Mouse (Mus musculus) limb, embryonic 10.5 days (tissue): ENCODE measurements at regions not wholly inside any gene's neighbourhood (a gene's known extent, or its start where the extent isn't known, plus 50 kb on each side); places are given as distances from the start of the nearest gene placed in this dataset.

Experiments
- DNase-seq: peaks from one replicate; pipeline ENCODE4 v3.0.0-alpha.2; 2017; ENCODE audit warnings: low spot score
- H3K27ac ChIP-seq: fragments of 300-500 bp; sonication (generic); 2 replicates; pipeline ENCODE4 v1.5.1; 2016; ENCODE audit warnings: mild to moderate bottlenecking
- H3K27me3 ChIP-seq: fragments of 300-500 bp; sonication (generic); 2 replicates; pipeline ENCODE4 v1.6.1; 2016; ENCODE audit warnings: low read depth, mild to moderate bottlenecking; ENCODE audit not compliant: poor library complexity, severe bottlenecking
- H3K36me3 ChIP-seq: fragments of 300-500 bp; sonication (generic); 2 replicates; pipeline ENCODE4 v1.6.1; 2016; ENCODE audit warnings: mild to moderate bottlenecking, moderate library complexity
- H3K4me1 ChIP-seq: fragments of 300-500 bp; sonication (generic); 2 replicates; pipeline ENCODE4 v1.6.1; 2016
- H3K4me3 ChIP-seq: fragments of 300-500 bp; sonication (generic); 2 replicates; pipeline ENCODE4 v1.5.1; 2016; ENCODE audit warnings: mild to moderate bottlenecking, moderate library complexity
- H3K9me3 ChIP-seq: fragments of 300-500 bp; sonication (generic); replicated peaks from 2 replicates; pipeline ENCODE4 v1.6.1; 2016; ENCODE audit warnings: mild to moderate bottlenecking
- WGBS: fragments of 180-500 bp; shearing (Covaris S2); methylation state at CpG from one replicate; pipeline ENCODE4 v1.1.7; 2016; 5-methylcytosine and 5-hydroxymethylcytosine counted together

GRCm38 (mm10) chr2:105454353-105454752 is 55.2 kb upstream of the Rcn1 start:
- WGBS: 70% methylated on average over 2 of the region's 2 CpGs
- Histone ChIP-seq H3K27ac (no peak overlapping the region), H3K9me3 (no peaks in the 10 kb centered on the region), H3K36me3 (no peaks in the 10 kb centered on the region), H3K4me1 (no peaks in the 10 kb centered on the region), H3K4me3 (no peak overlapping the region), H3K27me3 (no peaks in the 10 kb centered on the region)
- no peak for DNase-seq

GRCm38 (mm10) chr2:105454836-105455235 is 55.7 kb upstream of the Rcn1 start:
- Histone ChIP-seq H3K27me3 (no peaks in the 10 kb centered on the region), H3K27ac (no peak overlapping the region), H3K36me3 (no peaks in the 10 kb centered on the region), H3K4me1 (no peaks in the 10 kb centered on the region), H3K9me3 (no peaks in the 10 kb centered on the region), H3K4me3 (no peak overlapping the region)
- DNase-seq: no peak

- Histone ChIP-seq H3K4me1 (no peaks in the 10 kb centered on the region), H3K9me3 (no peaks in the 10 kb centered on the region), H3K4me3 (no peak overlapping the region), H3K27ac (no peak overlapping the region), H3K27me3 (no peaks in the 10 kb centered on the region), H3K36me3 (no peaks in the 10 kb centered on the region)
- no peak for DNase-seq
- WGBS: 91% methylated on average over 4 of the region's 4 CpGs
Observed at GRCm38 (mm10) chr2:105458643-105459042, 59.5 kb upstream of the Rcn1 start.

GRCm38 (mm10) chr2:105459512-105459911 is 60.4 kb upstream of the Rcn1 start:
- 85% methylated on average over 9 of the region's 9 CpGs for WGBS
- H3K27me3 ChIP-seq: no peaks in the 10 kb centered on the region
- H3K36me3 ChIP-seq: no peaks in the 10 kb centered on the region
- H3K4me1 ChIP-seq: no peaks in the 10 kb centered on the region
- H3K4me3 ChIP-seq: no peak overlapping the region
- no peaks in the 10 kb centered on the region for H3K9me3 ChIP-seq
- no peak for DNase-seq
- no peak overlapping the region for H3K27ac ChIP-seq

GRCm38 (mm10) chr2:105465630-105466029 is 66.5 kb upstream of the Rcn1 start:
- Histone ChIP-seq H3K9me3 (no peaks in the 10 kb centered on the region), H3K27ac (no peak overlapping the region), H3K36me3 (no peaks in the 10 kb centered on the region), H3K27me3 (no peaks in the 10 kb centered on the region), H3K4me1 (no peaks in the 10 kb centered on the region), H3K4me3 (no peak overlapping the region)
- DNase-seq: no peak
- WGBS: 86% methylated on average over 6 of the region's 6 CpGs

- no peak overlapping the region for H3K27ac ChIP-seq
- DNase-seq: peak; percentile 54
- H3K9me3 ChIP-seq: no peaks in the 10 kb centered on the region
- no peaks in the 10 kb centered on the region for H3K36me3 ChIP-seq
- no peaks in the 10 kb centered on the region for H3K4me1 ChIP-seq
- 44% methylated on average over 5 of the region's 5 CpGs for WGBS
- H3K27me3 ChIP-seq: no peaks in the 10 kb centered on the region
- no peak overlapping the region for H3K4me3 ChIP-seq
Observed at GRCm38 (mm10) chr2:105468930-105469329, 69.8 kb upstream of the Rcn1 start.

GRCm38 (mm10) chr2:105476028-105476677 is 77.0 kb upstream of the Rcn1 start:
- no peak for DNase-seq
- WGBS: 71% methylated on average over 7 of the region's 7 CpGs
- Histone ChIP-seq H3K27me3 (no peaks in the 10 kb centered on the region), H3K4me3 (no peak overlapping the region), H3K36me3 (no peaks in the 10 kb centered on the region), H3K4me1 (no peaks in the 10 kb centered on the region), H3K27ac (no peak overlapping the region), H3K9me3 (no peaks in the 10 kb centered on the region)

GRCm38 (mm10) chr2:105481990-105482592 is 83.0 kb upstream of the Rcn1 start:
- no peaks in the 10 kb centered on the region for H3K4me1 ChIP-seq
- H3K27me3 ChIP-seq: no peaks in the 10 kb centered on the region
- H3K4me3 ChIP-seq: no peak overlapping the region
- no peak for DNase-seq
- H3K36me3 ChIP-seq: no peaks in the 10 kb centered on the region
- 79% methylated on average over 11 of the region's 11 CpGs for WGBS
- H3K9me3 ChIP-seq: no peaks in the 10 kb centered on the region
- no peak overlapping the region for H3K27ac ChIP-seq

GRCm38 (mm10) chr2:105484496-105484895 is 85.4 kb upstream of the Rcn1 start:
- no peaks in the 10 kb centered on the region for H3K9me3 ChIP-seq
- no peak for DNase-seq
- 78% methylated on average over 3 of the region's 3 CpGs for WGBS

GRCm38 (mm10) chr2:105485286-105485685 is 86.2 kb upstream of the Rcn1 start:
- WGBS: 90% methylated on average over 8 of the region's 8 CpGs
- no peaks in the 10 kb centered on the region for H3K9me3 ChIP-seq

More at GRCm38 (mm10) chr2:105484496-105484895, 85.4 kb upstream of the Rcn1 start:
- Histone ChIP-seq H3K27me3 (no peaks in the 10 kb centered on the region), H3K4me1 (no peaks in the 10 kb centered on the region), H3K4me3 (no peak overlapping the region), H3K27ac (no peak overlapping the region), H3K36me3 (no peaks in the 10 kb centered on the region)

GRCm38 (mm10) chr2:105495796-105496195 is 96.7 kb upstream of the Rcn1 start:
- Histone ChIP-seq H3K4me3 (no peak overlapping the region), H3K27ac (no peak overlapping the region), H3K4me1 (no peaks in the 10 kb centered on the region), H3K9me3 (no peaks in the 10 kb centered on the region), H3K27me3 (no peaks in the 10 kb centered on the region), H3K36me3 (no peaks in the 10 kb centered on the region)
- WGBS: 84% methylated on average over 13 of the region's 13 CpGs
- DNase-seq: no peak

More at GRCm38 (mm10) chr2:105485286-105485685, 86.2 kb upstream of the Rcn1 start:
- DNase-seq: no peak
- H3K36me3 ChIP-seq: no peaks in the 10 kb centered on the region
- H3K27ac ChIP-seq: no peak overlapping the region
- no peaks in the 10 kb centered on the region for H3K27me3 ChIP-seq
- H3K4me1 ChIP-seq: no peaks in the 10 kb centered on the region
- no peak overlapping the region for H3K4me3 ChIP-seq

GRCm38 (mm10) chr2:105504197-105504596 is 105.1 kb upstream of the Rcn1 start:
- Histone ChIP-seq H3K27ac (no peak overlapping the region), H3K36me3 (no peaks in the 10 kb centered on the region), H3K4me3 (no peak overlapping the region), H3K9me3 (no peaks in the 10 kb centered on the region), H3K27me3 (no peaks in the 10 kb centered on the region), H3K4me1 (no peaks in the 10 kb centered on the region)
- DNase-seq: peak; percentile 6
- WGBS: 69% methylated on average over 2 of the region's 2 CpGs

GRCm38 (mm10) chr2:105505554-105505953 is 106.4 kb upstream of the Rcn1 start:
- peak; percentile 11 for DNase-seq
- 88% methylated on average over 4 of the region's 4 CpGs for WGBS
- Histone ChIP-seq H3K9me3 (no peaks in the 10 kb centered on the region), H3K4me1 (no peaks in the 10 kb centered on the region), H3K4me3 (no peak overlapping the region), H3K27ac (no peak overlapping the region), H3K36me3 (no peaks in the 10 kb centered on the region), H3K27me3 (no peaks in the 10 kb centered on the region)

GRCm38 (mm10) chr2:105507160-105507559 is 108.0 kb upstream of the Rcn1 start:
- WGBS: 50% methylated on average over 4 of the region's 4 CpGs
- H3K27ac ChIP-seq: no peak overlapping the region
- H3K27me3 ChIP-seq: no peaks in the 10 kb centered on the region
- H3K36me3 ChIP-seq: no peaks in the 10 kb centered on the region
- H3K9me3 ChIP-seq: no peaks in the 10 kb centered on the region
- DNase-seq: peak; percentile 20
- H3K4me1 ChIP-seq: no peaks in the 10 kb centered on the region
- H3K4me3 ChIP-seq: no peak overlapping the region
